Mouse (Mus musculus): ENCODE results near the gene Rbm4. TPM values are rescaled to one million over a fixed set of nuclear protein-coding genes. Genes with fewer than 3 reads are reported as not detected.

Rbm4 gene
- 42.3 TPM for polyA plus RNA-seq (2021)

GRCm38 (mm10) chr19:4793831-4794422, at the start of gene Rbm4:
TSS of gene Rbm4 (minus strand) at chr19:4793901.
- in situ Hi-C loops (cut with MboI; ENCODE audit: low pct_unique_long_range_greater_than_20kb), result no loop called here
- DNase-seq (ENCODE audit: low read depth, low spot score) (peak; percentile 97), ATAC-seq (peak; percentile 96)
- POLR2A ChIA-PET, result interaction anchor here (1.3 to 1.6 kb wide), 4 partner anchors 9 to 18 kb away, joined by 3 to 8 read pairs (median 5); partner anchors contain the start of genes Gm21992 and Rbm14
- no peak for TF ChIP-seq CTCF (IDR thresholded peaks at IDR 0.05)
- H3K27me3 ChIP-seq, result no peaks in the 10 kb centered on the region
- CTCF ChIA-PET, result interaction anchor here (1.1 to 1.3 kb wide), 3 partner anchors 10 to 171 kb away, joined by 3 read pairs; no protein-coding TSS in a partner anchor

GRCm38 (mm10) chr19:4842611-4843010, 48.9 kb upstream of the Rbm4 start:
- no peak for ATAC-seq
- ChIA-PET CTCF (no interaction called here), POLR2A (no interaction called here)
- no peak for DNase-seq (ENCODE audit: low read depth, low spot score)
- in situ Hi-C loops (cut with MboI; ENCODE audit: low pct_unique_long_range_greater_than_20kb), result loop anchor here (5.0 to 10.0 kb wide), 2 partner anchors 85 to 198 kb away; partner anchors contain the start of gene Rbm4b
- no peak for TF ChIP-seq CTCF (IDR thresholded peaks at IDR 0.05)
- peaks cover 59% of the 10 kb centered on the region for H3K27me3 ChIP-seq

- ChIA-PET CTCF (interaction anchor here (0.9 kb wide), 1 partner anchor 85 kb away, joined by 3 read pairs; no protein-coding TSS in a partner anchor), POLR2A (no interaction called here)
- DNase-seq (ENCODE audit: low read depth, low spot score) (no peak), ATAC-seq (no peak)
- in situ Hi-C loops (cut with MboI; ENCODE audit: low pct_unique_long_range_greater_than_20kb), result loop anchor here (5.0 to 10.0 kb wide), 2 partner anchors 84 to 196 kb away; partner anchors contain the start of gene Rbm4b
- no peak for TF ChIP-seq CTCF (IDR thresholded peaks at IDR 0.05)
- H3K27me3 ChIP-seq, result peaks cover 50% of the 10 kb centered on the region
Observed at GRCm38 (mm10) chr19:4840848-4841247, 47.1 kb upstream of the Rbm4 start.

- in situ Hi-C loops (cut with MboI; ENCODE audit: low pct_unique_long_range_greater_than_20kb), result no loop called here
- ChIA-PET POLR2A (interaction anchor here (1.1 to 1.7 kb wide), 2 partner anchors 12 to 16 kb away, joined by 3 to 4 read pairs; partner anchors contain the start of gene Ctsf), CTCF (interaction anchor here (2.0 to 2.1 kb wide), 2 partner anchors 8 to 26 kb away, joined by 7 to 9 read pairs; no protein-coding TSS in a partner anchor)
- DNase-seq (ENCODE audit: low read depth, low spot score) (peak; percentile 63), ATAC-seq (peak; percentile 91)
- no peak for TF ChIP-seq CTCF (IDR thresholded peaks at IDR 0.05)
- H3K27me3 ChIP-seq, result peaks cover 36% of the 10 kb centered on the region
Observed at GRCm38 (mm10) chr19:4839149-4839548, 45.4 kb upstream of the Rbm4 start, which contains the start of the genes Ccs and Ccdc87. TSS of gene Ccs (minus strand) at chr19:4839332. TSS of gene Ccdc87 (plus strand) at chr19:4839366.

DNA sequence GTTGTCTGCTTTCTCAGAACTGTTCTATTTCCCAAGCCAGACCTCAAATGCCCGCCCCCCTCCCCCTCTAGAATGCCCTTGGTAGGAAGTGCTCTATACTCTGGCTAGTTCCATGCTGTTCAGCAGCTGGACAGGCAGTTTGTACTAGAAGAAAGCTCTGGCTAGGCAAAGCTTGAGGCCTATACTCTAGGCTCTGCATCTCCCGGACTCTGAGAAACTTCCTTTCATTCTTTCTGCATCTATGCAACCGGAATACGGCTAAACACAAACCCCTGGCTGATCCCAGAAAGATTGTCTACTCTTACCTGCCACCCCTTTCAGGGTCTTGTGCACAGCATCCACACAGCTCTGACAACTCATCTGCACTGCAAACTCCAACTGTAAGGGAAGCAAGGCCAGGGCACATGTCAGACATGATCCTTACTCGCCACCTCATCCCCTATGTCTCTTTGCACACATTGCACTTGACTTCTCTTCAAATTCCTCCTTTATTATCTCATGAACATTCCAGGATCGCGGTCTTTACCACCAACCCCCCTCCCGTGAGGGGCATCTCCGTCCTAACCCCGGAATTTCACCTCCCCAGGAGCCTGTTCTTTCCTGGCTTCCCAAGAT, 44.9 kb upstream of the Rbm4 start:
- ATAC-seq, result peak; percentile 40

DNA sequence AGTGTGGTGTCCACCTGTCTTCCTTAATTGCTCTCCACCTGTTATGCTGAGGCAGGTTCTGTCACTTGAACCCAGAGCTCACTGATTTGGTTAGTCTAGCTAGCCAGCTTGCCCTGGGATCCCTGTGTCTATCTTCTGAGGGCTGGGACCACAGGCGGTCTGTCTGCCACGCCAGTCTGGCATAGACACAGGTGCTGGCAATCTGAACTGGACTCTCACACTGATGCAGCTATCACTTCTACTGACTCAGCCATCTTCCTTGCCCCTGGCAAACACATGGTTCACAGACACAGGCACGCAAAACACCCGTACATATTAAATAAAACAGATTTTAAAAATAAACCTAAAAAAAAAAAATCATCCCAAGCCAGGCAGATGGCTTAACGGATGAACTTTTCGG, 43.3 kb upstream of the Rbm4 start:
- ChIA-PET CTCF (interaction anchor here (1.4 kb wide), 1 partner anchor 10 kb away, joined by 3 read pairs; no protein-coding TSS in a partner anchor), POLR2A (no interaction called here)
- H3K27me3 ChIP-seq, result peaks cover 24% of the 10 kb centered on the region
- ATAC-seq (no peak), DNase-seq (ENCODE audit: low read depth, low spot score) (no peak)
- in situ Hi-C loops (cut with MboI; ENCODE audit: low pct_unique_long_range_greater_than_20kb), result no loop called here
- no peak for TF ChIP-seq CTCF (IDR thresholded peaks at IDR 0.05)

More for the DNA sequence above, 44.9 kb upstream of the Rbm4 start:
- peaks cover 35% of the 10 kb centered on the region for H3K27me3 ChIP-seq
- no peak for DNase-seq (ENCODE audit: low read depth, low spot score)
- in situ Hi-C loops (cut with MboI; ENCODE audit: low pct_unique_long_range_greater_than_20kb), result no loop called here
- no peak for TF ChIP-seq CTCF (IDR thresholded peaks at IDR 0.05)
- POLR2A ChIA-PET, result interaction anchor here (0.6 to 1.7 kb wide), 4 partner anchors 12 to 926 kb away, joined by 3 to 7 read pairs (median 4); partner anchors contain the start of genes Ndufs8 and Rbm4b
- CTCF ChIA-PET, result interaction anchor here (1.2 to 2.1 kb wide), 3 partner anchors 9 to 26 kb away, joined by 3 to 9 read pairs (median 7); no protein-coding TSS in a partner anchor

DNA sequence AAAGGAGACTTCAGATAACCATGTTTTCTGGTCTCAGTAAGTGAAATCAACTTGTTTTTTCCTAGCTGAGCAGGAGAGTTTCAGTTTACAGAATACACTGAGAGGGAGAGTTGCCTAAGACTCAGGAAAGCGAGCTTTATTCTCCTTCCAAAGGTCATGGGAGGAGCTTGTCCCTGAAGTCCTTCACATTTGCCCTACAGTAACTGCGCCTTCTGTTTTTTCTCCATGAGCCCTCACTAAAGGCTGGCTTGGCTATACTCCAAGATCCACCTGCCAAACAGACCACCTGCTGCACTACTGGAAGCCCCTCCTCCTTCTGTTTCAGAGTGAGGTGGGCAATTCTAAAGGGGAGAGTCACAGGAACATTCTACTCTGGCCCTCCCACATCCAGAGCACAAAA, 42.4 kb upstream of the Rbm4 start:
- CTCF ChIA-PET, result interaction anchor here (1.4 kb wide), 1 partner anchor 11 kb away, joined by 3 read pairs; no protein-coding TSS in a partner anchor

DNA sequence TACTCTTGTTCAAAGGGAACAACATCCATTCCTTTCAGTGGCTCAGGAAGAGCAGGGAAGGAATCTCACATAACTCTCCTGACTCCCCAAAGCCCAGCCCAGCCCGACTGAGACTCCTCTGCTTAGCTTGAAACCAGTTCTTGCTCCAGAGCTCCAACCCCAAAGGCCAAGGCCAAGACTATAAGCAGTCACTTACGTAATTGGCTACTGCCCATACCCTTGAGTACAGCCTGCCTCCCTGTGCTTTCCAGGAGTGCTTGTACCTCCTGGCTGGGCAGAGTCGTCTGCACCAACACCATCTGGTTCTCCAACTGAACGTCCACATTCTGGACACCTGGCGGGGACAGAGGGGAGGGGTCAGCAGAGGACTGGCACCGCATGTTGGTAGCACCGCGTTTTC, 40.3 kb upstream of the Rbm4 start:
- POLR2A ChIA-PET, result no interaction called here
- ATAC-seq (no peak), DNase-seq (ENCODE audit: low read depth, low spot score) (no peak)
- TF ChIP-seq CTCF (IDR thresholded peaks at IDR 0.05), result no peak
- in situ Hi-C loops (cut with MboI; ENCODE audit: low pct_unique_long_range_greater_than_20kb), result no loop called here
- no peaks in the 10 kb centered on the region for H3K27me3 ChIP-seq
- CTCF ChIA-PET, result interaction anchor here (1.8 kb wide), 1 partner anchor 11 kb away, joined by 5 read pairs; no protein-coding TSS in a partner anchor

More for the DNA sequence above, 42.4 kb upstream of the Rbm4 start:
- ATAC-seq (no peak), DNase-seq (ENCODE audit: low read depth, low spot score) (no peak)
- TF ChIP-seq CTCF (IDR thresholded peaks at IDR 0.05), result no peak
- in situ Hi-C loops (cut with MboI; ENCODE audit: low pct_unique_long_range_greater_than_20kb), result no loop called here
- POLR2A ChIA-PET, result no interaction called here
- peaks cover 15% of the 10 kb centered on the region for H3K27me3 ChIP-seq

DNA sequence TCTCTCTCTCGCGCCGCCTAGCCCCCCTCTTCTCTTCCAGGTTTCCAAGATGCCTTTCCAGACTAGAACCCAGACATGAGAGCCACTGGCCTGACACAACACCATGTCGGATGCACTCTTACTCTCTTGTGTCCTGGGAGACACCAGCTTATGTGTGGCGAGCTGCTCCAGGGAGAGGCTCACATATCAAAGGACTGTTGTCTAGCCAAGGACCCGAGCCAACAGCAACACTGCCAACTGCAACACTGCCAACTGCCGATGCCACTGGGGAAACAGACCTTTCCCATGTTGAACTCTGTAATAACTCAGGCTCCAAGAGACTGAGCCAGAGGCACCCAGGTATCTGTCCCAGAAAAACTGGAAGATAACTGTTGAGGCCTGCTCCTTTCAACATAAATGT, 35.5 kb upstream of the Rbm4 start:
- no peaks in the 10 kb centered on the region for H3K27me3 ChIP-seq
- no peak for ATAC-seq
- no peak for DNase-seq (ENCODE audit: low read depth, low spot score)
- TF ChIP-seq CTCF (IDR thresholded peaks at IDR 0.05), result no peak
- in situ Hi-C loops (cut with MboI; ENCODE audit: low pct_unique_long_range_greater_than_20kb), result no loop called here
- POLR2A ChIA-PET, result no interaction called here
- CTCF ChIA-PET, result interaction anchor here (1.3 kb wide), 1 partner anchor 27 kb away, joined by 3 read pairs; no protein-coding TSS in a partner anchor

- no peaks in the 10 kb centered on the region for H3K27me3 ChIP-seq
- ATAC-seq (no peak), DNase-seq (ENCODE audit: low read depth, low spot score) (no peak)
- ChIA-PET CTCF (no interaction called here), POLR2A (no interaction called here)
- no peak for TF ChIP-seq CTCF (IDR thresholded peaks at IDR 0.05)
- in situ Hi-C loops (cut with MboI; ENCODE audit: low pct_unique_long_range_greater_than_20kb), result no loop called here
Observed at GRCm38 (mm10) chr19:4828444-4829114, 34.9 kb upstream of the Rbm4 start.
